8 mouse cellular contexts compared by ENCODE assay signal in genomic region chr5:90785659-90786588, GRCm38 (mm10). TPM values are rescaled to one million over a fixed set of nuclear protein-coding genes. Genes with fewer than 3 reads are reported as not detected.
A peak's percentile ranks its signal among the peaks of the same experiment; 100 is the strongest.
DNase-seq lines count a peak whose midpoint lies in the region; ATAC-seq and TF ChIP-seq lines count a peak whose summit lies in the region.

Cxcl3 (plus strand) TSS chr5:90786103.

- no peaks in the 10 kb centered on the region for H3K27me3 ChIP-seq in cerebellum, adult 2 months (ENCODE audit: control insufficient read depth, insufficient read depth, low read length)
- H3K27me3 ChIP-seq in heart, embryonic 12.5 days (replicated peaks), result no peaks in the 10 kb centered on the region
- H3K27me3 ChIP-seq in kidney, postnatal 0 days (ENCODE audit: insufficient read depth, low read length), result no peaks in the 10 kb centered on the region
- no peaks in the 10 kb centered on the region for H3K27me3 ChIP-seq in stomach, embryonic 15.5 days (replicated peaks)

- TF ChIP-seq CTCF in cerebellum, adult 2 months (IDR thresholded peaks at IDR 0.05; ENCODE audit: borderline replicate concordance, insufficient read depth, low read depth, low read length), result no peak
- TF ChIP-seq CTCF in kidney, postnatal 0 days (IDR thresholded peaks at IDR 0.05; ENCODE audit: low read depth), result peak; percentile 65

- peak within 1 kb of the TSS; percentile 60 for H3K9ac ChIP-seq in heart, embryonic 12.5 days
- H3K9ac ChIP-seq in kidney, postnatal 0 days (ENCODE audit: low read depth, low read length), result 0 out of 2 replicates have a peak within 1 kb of the TSS, but pooled peaks have one; percentile 35
- H3K9ac ChIP-seq in stomach, embryonic 15.5 days, result no peak within 1 kb of the TSS; the same call in 1 of the 2 replicates

- ATAC-seq in heart, embryonic 12.5 days (ENCODE audit: insufficient number of reproducible peaks, low FRiP score), result peak; percentile 79
- ATAC-seq in kidney, postnatal 0 days (replicated peaks; ENCODE audit: low FRiP score, low read depth), result peak; percentile 68
- ATAC-seq in stomach, embryonic 15.5 days (ENCODE audit: insufficient read depth, low FRiP score, low read depth), result peak; percentile 83

- WGBS in cerebellum, adult 2 months, result 19% methylated on average over 26 of the region's 26 CpGs
- 14% methylated on average over 26 of the region's 26 CpGs for WGBS in heart, embryonic 12.5 days
- 20% methylated on average over 24 of the region's 26 CpGs for WGBS in kidney, postnatal 0 days
- 17% methylated on average over 26 of the region's 26 CpGs for WGBS in stomach, embryonic 15.5 days

- no peak within 1 kb of the TSS for H3K4me3 ChIP-seq in cerebellum, adult 2 months (replicated peaks; ENCODE audit: insufficient read depth, low read depth, low read length)
- H3K4me3 ChIP-seq in heart, embryonic 12.5 days, result peak within 1 kb of the TSS; percentile 48
- H3K4me3 ChIP-seq in kidney, postnatal 0 days (replicated peaks; ENCODE audit: low read depth, low read length), result peak within 1 kb of the TSS; percentile 17
- H3K4me3 ChIP-seq in stomach, embryonic 15.5 days (replicated peaks), result peak within 1 kb of the TSS; percentile 32

- peak within 1 kb of the TSS; percentile 98 for H3K4me2 ChIP-seq in heart, embryonic 12.5 days
- peak within 1 kb of the TSS; percentile 60 for H3K4me2 ChIP-seq in kidney, postnatal 0 days (ENCODE audit: low read length)
- H3K4me2 ChIP-seq in stomach, embryonic 15.5 days, result peak within 1 kb of the TSS; percentile 73

- no peaks in the 10 kb centered on the region for H3K36me3 ChIP-seq in heart, embryonic 12.5 days
- H3K36me3 ChIP-seq in kidney, postnatal 0 days (ENCODE audit: insufficient read depth, low read length), result no peaks in the 10 kb centered on the region
- H3K36me3 ChIP-seq in stomach, embryonic 15.5 days, result no peaks in the 10 kb centered on the region

- peak; percentile 13 to 14 for DNase-seq in cerebellum, adult 2 months
- no peak for DNase-seq in cerebellum, adult 9-11 months
- DNase-seq in ZHBTc4 (ENCODE audit: low read depth, low spot score), result peak; percentile 70
- DNase-seq in kidney, postnatal 0 days (ENCODE audit: low spot score), result peak; percentile 73
- peak; percentile 79 for DNase-seq in lung, postnatal 36 days
- DNase-seq in right cerebral cortex, postnatal 4 days, result no peak

- H3K27ac ChIP-seq in cerebellum, adult 2 months (ENCODE audit: insufficient read depth, low read length), result no peak within 1 kb of the TSS
- H3K27ac ChIP-seq in heart, embryonic 12.5 days (ENCODE audit: poor library complexity, severe bottlenecking), result no peak within 1 kb of the TSS
- no peak within 1 kb of the TSS for H3K27ac ChIP-seq in kidney, postnatal 0 days
- no peak within 1 kb of the TSS for H3K27ac ChIP-seq in stomach, embryonic 15.5 days

- no peaks in the 10 kb centered on the region for H3K9me3 ChIP-seq in heart, embryonic 12.5 days (replicated peaks)
- H3K9me3 ChIP-seq in kidney, postnatal 0 days (replicated peaks; ENCODE audit: low read length), result no peaks in the 10 kb centered on the region
- no peaks in the 10 kb centered on the region for H3K9me3 ChIP-seq in stomach, embryonic 15.5 days

- no peak for TF ChIP-seq POLR2A in cerebellum, adult 2 months (IDR thresholded peaks at IDR 0.05; ENCODE audit: borderline replicate concordance, insufficient read depth, low read length)

- no peaks in the 10 kb centered on the region for H3K4me1 ChIP-seq in cerebellum, adult 2 months (ENCODE audit: control insufficient read depth, insufficient read depth, low read length)
- 0 out of 2 replicates have a peak, but pooled peaks cover 7% of the 10 kb centered on the region for H3K4me1 ChIP-seq in heart, embryonic 12.5 days (replicated peaks)
- H3K4me1 ChIP-seq in kidney, postnatal 0 days (replicated peaks; ENCODE audit: insufficient read depth, low read length), result peaks cover 8% of the 10 kb centered on the region; the same call in 1 of the 2 replicates
- H3K4me1 ChIP-seq in stomach, embryonic 15.5 days, result peaks cover 7% of the 10 kb centered on the region; the same call in 1 of the 2 replicates

RNA-seq across cellular contexts. Expression of gene Cxcl3, which starts in this region (rescaled TPM):
- polyA plus RNA-seq in cerebellum, adult 2 months (2012; rRNA removed), result not detected in 2 replicates
- not detected in 2 replicates for polyA plus RNA-seq in heart, embryonic 12.5 days (2016; fragmentation: Nextera tagmentation; extraction: Ambion mirVana)
- polyA plus RNA-seq in kidney, postnatal 0 days (2015; fragmentation: Nextera tagmentation; extraction: Ambion mirVana), result 0.12 TPM in 1 of 2 replicates, not detected in the other
- not detected in 2 replicates for polyA plus RNA-seq in stomach, embryonic 15.5 days (2015; fragmentation: Nextera tagmentation; extraction: Ambion mirVana)

Comparison
In these comparisons a context has a peak if more than half of its experiments do, and no peak if none do; other contexts are left out.
1. Peak in DNase-seq in cerebellum, adult 2 months; RNA of the gene not detected or under 1 TPM.
2. Peak in ATAC-seq, H3K4me3 ChIP-seq, H3K9ac ChIP-seq and H3K4me2 ChIP-seq in heart, embryonic 12.5 days; RNA of the gene not detected or under 1 TPM.
3. Peak in DNase-seq, ATAC-seq, H3K4me3 ChIP-seq, H3K9ac ChIP-seq and H3K4me2 ChIP-seq in kidney, postnatal 0 days; RNA of the gene not detected or under 1 TPM.
4. Peak in ATAC-seq, H3K4me3 ChIP-seq and H3K4me2 ChIP-seq in stomach, embryonic 15.5 days; RNA of the gene not detected or under 1 TPM.
5. DNase-seq: peak in ZHBTc4 (single experiment) and lung, postnatal 36 days (single experiment); none in cerebellum, adult 9-11 months (single experiment) and right cerebral cortex, postnatal 4 days (single experiment).
6. Peak in every context shown above with its lines, with median percentiles within 50 percentile points of each other: ATAC-seq and H3K4me2 ChIP-seq.